Mouse (Mus musculus): ENCODE data around the gene Nbea. TPM values are rescaled to one million over a fixed set of nuclear protein-coding genes. Genes with fewer than 3 reads are reported as not detected.
A peak's percentile ranks its signal among the peaks of the same experiment; 100 is the strongest.

The Nbea gene
- 3.2 and 3.5 TPM in 2 replicates for polyA plus RNA-seq (2012; rRNA removed)

GRCm38 (mm10) chr3:56183159-56184133, at the start of gene Nbea:
Gene Nbea (minus strand): TSS chr3:56183701.
- peak; percentile 35 for DNase-seq (ENCODE audit: low read depth, low spot score)
- under 1% methylated on average over 128 of the region's 131 CpGs for WGBS

GRCm38 (mm10) chr3:56229283-56229682, 45.8 kb upstream of the Nbea start:
- WGBS: 59% methylated on average over 1 of the region's 1 CpGs
- DNase-seq (ENCODE audit: low read depth, low spot score): no peak

- WGBS: 62% methylated on average over 2 of the region's 2 CpGs
- DNase-seq (ENCODE audit: low read depth, low spot score): no peak
Measured at GRCm38 (mm10) chr3:56215989-56216388, 32.5 kb upstream of the Nbea start.

- no peak for DNase-seq (ENCODE audit: low read depth, low spot score)
- WGBS: 75% methylated on average over 6 of the region's 6 CpGs
Measured at GRCm38 (mm10) chr3:56203968-56204367, 20.5 kb upstream of the Nbea start.

DNA sequence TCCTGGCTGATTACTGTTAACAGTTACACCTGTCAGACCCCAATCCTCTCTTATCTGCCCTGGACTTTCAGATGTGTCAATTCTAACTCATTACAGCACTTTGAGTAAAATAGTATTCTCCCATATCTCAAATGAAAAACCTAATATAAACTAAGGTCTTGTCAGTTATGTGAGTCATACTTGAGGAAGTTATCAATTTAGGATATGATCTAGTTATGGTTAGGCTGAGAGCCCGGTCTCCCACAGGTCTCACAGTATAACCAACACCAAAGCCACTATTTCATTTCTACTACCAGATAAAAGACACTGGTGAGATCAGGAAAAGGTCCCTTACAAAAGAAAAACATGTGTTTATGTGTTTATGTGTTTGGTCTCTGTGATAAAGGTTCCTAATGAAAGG, 4.7 kb upstream of the Nbea start:
- no peak for DNase-seq (ENCODE audit: low read depth, low spot score)
- WGBS: 35% methylated on average over 1 of the region's 1 CpGs

DNA sequence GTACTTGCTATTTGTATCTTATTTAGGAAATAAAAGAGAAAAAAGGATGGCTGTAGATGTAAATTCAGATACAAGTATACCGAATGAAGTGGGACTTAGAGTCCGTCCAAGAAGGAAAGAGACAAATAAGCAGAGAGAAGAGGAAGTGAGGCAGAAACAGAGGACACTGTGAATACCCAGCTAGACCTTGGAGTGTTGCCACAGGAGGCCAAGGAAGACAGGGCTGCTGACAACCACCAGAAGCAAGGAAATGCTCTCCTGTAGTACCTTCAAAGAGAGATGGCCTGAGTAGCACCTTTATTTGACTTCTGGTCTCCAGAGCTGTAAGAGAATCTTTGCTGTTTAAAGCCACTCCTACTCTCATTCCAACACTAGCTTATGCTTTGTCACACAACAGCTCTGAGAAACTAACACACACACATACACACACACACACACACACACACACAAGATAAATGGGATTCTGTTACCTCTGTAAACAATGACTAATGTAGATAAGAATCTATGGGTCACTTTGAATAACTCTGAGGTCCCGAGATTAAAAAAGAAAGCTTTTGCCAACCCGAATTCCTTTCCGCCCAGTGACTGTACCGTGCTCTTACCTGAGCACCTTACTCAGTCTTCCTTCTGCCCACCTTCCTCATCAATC, 3.8 kb upstream of the Nbea start:
- DNase-seq (ENCODE audit: low read depth, low spot score): no peak
- WGBS: 31% methylated on average over 6 of the region's 6 CpGs

DNA sequence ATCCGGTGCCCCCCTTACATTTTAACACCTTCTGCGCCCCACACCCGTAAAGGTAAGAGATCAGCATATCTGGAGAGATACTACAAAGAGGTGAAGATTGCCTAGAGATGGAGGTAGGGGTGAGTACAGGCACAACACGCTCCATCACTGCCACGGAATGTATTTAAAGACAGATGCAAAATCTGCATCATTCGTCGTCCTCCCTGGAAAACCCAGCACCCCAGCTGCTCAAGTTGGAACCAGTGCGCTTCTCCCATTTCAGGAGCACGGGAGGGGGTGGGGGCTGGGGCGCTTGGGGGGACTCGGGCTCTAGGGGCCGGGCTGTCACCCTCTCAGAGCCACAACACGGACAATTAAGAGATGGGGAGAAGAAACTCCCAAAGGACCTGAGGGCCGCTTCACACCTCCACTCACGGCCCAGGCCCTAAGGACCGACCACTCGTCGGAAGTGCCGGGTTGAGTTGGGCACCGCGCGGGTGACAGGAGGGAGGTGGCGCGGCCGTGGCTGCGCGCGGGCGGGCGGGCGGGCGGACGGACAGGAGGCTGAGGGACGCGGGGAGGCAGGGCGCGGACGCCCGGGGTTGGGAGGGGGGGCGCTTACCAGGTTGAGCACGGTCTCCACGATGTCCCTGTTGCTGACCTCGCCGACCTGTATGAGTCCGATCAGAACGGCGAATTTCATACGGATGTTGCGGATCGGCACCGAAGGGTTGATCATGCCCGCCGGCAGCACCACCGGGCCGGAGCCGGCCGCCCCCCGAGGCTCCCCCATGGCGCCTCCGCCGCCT, 936 bp downstream of the Nbea start:
- 2% methylated on average over 59 of the region's 61 CpGs for WGBS
- DNase-seq (ENCODE audit: low read depth, low spot score): no peak

- no peak for DNase-seq (ENCODE audit: low read depth, low spot score)
- WGBS: 40% methylated on average over 4 of the region's 4 CpGs
Measured at GRCm38 (mm10) chr3:56181991-56182370, 1.5 kb downstream of the Nbea start.

- 65% methylated on average over 3 of the region's 3 CpGs for WGBS
- DNase-seq (ENCODE audit: low read depth, low spot score): no peak
Measured at GRCm38 (mm10) chr3:56181025-56181424, 2.5 kb downstream of the Nbea start.

GRCm38 (mm10) chr3:56157864-56158263, 25.6 kb downstream of the Nbea start:
- 94% methylated on average over 2 of the region's 2 CpGs for WGBS
- DNase-seq (ENCODE audit: low read depth, low spot score): no peak

DNA sequence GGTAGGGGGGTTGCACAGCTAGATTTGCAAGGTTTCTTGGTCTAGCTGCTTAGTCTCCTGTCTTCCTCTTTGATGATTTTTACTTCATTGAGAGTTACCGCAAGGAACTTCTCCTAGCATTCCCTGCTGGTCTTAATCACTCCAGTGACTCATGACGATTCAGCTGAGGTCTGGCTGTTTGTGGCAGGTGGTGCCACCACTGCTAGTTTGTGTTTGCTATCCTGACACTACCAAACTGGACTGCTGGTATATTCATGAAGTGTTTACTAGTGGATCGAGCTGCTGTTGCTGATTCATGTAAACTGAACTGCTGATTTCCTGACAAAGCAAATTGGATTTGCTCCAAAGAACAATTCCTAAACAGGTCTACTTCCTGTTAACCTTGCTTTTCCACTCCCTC, 56.8 kb downstream of the Nbea start:
- no peak for DNase-seq (ENCODE audit: low read depth, low spot score)
- 47% methylated on average over 3 of the region's 3 CpGs for WGBS

DNA sequence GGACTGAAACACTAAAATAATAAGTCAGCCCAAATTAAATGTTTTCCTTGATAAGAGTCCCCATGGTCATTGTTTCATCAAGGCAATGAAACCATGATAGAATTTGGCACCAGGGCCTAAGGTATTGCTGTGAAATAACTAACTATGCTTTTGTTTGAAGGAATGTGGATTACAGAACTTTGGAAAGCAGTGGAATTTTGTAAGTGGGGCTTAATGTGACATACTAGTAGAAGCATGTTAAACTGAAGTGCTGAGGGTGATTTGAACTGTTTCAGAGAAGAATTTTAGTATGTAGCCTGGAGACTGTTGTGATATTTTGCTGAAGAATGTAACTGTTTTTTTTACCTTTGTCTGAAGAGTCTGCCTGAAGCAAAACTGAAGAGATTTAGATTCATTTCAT, 66.9 kb downstream of the Nbea start:
- DNase-seq (ENCODE audit: low read depth, low spot score): no peak

DNA sequence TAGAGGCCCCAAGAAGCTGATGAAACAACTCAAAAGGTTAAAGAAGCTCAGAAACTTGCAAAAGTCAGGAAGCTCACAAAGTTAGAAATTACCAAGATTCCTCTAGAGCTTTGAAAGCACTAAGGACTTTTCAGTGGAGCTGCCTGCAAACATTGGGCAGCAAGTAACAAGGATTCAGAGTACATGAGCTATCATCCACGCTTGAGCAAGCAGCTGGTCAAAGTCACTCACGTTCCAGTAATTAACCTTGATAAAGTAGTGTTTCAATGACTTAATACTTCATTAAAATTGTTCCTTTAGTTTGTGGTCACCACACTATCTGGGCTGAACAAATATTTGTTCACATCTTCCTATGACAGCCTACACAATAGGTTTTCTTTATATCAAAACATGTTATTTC, 75.4 kb downstream of the Nbea start:
- 69% methylated on average over 2 of the region's 2 CpGs for WGBS

DNA sequence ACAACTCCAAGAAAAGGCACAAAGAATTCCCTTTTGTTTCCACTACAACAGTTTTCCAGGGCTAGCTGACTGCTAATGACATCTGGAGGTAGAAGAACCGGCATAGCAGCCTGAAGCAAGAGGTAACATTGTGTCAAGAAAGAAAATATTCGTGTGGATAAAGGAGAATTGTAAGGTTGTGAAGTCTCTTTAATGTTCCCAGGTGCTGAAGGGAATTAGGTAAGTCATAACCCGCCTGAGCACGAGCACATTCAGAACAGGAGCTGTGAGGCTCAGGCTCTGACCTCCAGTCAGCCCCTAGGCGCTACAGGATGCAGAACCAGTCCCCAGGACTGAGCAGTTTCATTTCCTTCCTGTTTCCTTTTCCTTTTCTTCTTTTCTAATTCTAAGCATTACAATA, 86.4 kb downstream of the Nbea start:
- DNase-seq (ENCODE audit: low read depth, low spot score): no peak
- WGBS: 52% methylated on average over 5 of the region's 5 CpGs

More for the DNA sequence above, 75.4 kb downstream of the Nbea start:
- no peak for DNase-seq (ENCODE audit: low read depth, low spot score)

GRCm38 (mm10) chr3:56079015-56079612, 104.4 kb downstream of the Nbea start:
- WGBS: 85% methylated on average over 1 of the region's 1 CpGs
- no peak for DNase-seq (ENCODE audit: low read depth, low spot score)

- 23% methylated on average over 6 of the region's 6 CpGs for WGBS
- DNase-seq (ENCODE audit: low read depth, low spot score): peak; percentile 77
Measured at GRCm38 (mm10) chr3:56067849-56068248, 115.7 kb downstream of the Nbea start.

DNA sequence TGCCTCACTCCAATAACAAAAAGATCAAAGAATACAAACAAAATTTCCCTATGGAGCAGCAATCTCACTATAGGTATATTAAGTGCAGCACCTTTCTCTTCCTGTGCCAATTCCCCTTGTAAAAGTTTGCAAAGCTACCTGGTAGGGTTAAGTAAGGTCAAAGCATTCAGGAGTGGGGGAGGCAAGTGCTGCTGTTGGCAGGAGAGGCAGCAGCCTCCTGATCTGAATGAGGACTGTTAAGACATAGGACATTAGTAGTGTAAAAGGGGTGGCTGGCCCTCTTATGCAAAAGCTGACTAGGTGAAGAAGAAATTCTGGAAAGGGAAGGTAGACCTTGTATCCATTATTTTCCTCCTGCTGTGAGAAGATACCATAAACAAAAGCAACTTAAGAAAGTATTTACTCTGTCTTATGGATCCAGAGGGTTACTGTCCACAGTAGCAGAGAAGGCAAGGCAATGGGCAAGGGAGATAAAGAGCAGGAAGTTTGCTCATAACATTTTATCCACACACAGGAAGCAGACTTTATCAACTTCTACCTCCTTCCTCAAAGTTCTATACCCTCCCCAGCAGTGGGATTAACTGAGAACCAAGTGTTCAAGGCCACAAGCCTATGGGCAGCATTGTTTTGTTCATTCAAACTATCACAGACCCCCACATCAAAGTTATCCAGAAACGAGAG, 117.0 kb downstream of the Nbea start:
- WGBS: 58% methylated on average over 1 of the region's 1 CpGs
- peak; percentile 22 for DNase-seq (ENCODE audit: low read depth, low spot score)

GRCm38 (mm10) chr3:56065234-56065633, 118.3 kb downstream of the Nbea start:
- 60% methylated on average over 4 of the region's 4 CpGs for WGBS
- DNase-seq (ENCODE audit: low read depth, low spot score): no peak

DNA sequence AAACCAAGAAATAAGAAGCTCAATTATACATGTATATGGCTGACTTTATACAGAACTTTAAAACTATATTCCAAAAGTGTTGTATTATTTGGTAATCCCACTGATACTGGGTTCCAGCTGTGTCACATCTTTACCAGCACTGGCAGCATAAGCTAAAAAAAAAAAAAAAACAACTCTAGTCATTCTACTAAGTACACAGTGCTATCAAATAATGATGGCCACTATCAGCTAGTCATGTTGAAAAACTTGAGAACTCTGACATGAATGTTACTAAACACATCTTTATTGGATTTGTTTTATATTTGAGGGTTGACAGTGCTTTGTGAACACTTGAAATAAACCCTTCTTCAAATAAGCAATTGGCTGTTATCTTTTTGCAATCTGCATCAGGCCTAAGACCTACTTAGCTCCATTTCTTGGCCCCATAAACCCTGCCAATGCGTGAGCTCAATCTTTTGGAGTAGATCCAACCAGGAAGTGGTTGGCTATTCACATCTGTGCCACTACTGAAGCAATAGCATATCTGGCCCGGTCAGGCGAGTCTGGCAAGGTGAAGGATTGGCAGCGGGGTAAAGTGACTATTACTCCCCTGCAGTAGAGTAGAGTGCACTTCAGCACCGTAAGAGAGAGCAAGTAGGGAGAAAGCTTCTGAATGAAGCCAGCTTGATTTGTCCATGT, 137.7 kb downstream of the Nbea start:
- peak; percentile 61 for DNase-seq (ENCODE audit: low read depth, low spot score)
- 32% methylated on average over 5 of the region's 5 CpGs for WGBS
